Mouse (Mus musculus) right cerebral cortex, postnatal 36 days (tissue): ENCODE results near the gene Apol9b.
"Not testable (repeated sequence)": the region's sequence is repeated elsewhere in the genome, so short reads cannot be mapped to it uniquely, and the experiment has no call there.

Experiments used
- DNase-seq, 2 experiments: peaks; one replicate each; pipeline ENCODE4 v3.0.0; 2022; ENCODE audit warnings: low spot score in 2 of 2, mixed read lengths in 1 of 2

Apol9b gene

DNA sequence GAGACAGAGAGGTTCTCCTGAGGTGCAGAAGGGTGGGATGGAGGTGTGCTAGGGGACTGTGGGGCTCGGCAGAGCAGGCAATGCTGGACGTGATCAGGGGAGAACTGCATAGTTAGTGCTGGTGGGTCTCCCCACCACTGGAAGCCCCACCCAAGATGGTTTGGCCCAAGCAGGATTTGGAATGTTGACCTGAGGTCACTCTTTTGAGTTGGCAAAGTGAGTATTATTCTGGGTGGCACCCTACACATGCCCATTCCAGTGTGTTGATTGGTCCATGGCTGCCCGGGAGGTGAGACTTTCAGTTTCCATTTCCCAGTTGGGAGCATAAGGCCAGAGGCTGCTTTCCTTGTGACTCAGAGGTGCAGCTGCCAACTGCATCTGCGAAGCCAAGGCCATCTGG, at the start of gene Apol9b:
Gene Apol9b (plus strand): TSS at position 301 of the 400 bp plus-strand sequence.
- not testable (repeated sequence) for DNase-seq

DNA sequence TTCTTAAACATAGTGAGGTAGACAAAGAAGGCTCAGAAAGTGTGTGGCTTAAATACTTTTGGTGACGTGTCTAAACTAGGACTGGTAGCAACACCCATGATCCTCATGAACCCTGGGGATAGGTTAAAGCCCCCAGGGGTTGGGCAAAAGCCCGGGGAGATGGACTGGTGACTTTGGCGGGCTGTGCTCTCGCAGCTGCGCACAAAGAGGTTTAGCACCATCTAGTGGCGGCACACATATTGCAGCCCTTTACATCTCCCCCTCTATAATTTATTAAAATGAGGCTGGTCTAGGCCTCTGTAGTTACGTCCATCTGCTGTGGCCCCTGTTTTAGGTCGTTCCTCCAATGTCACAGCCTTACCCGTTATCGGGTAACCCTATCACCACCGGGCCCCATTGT, 44.9 kb upstream of the Apol9b start:
- peak in 1 of 2 experiments; percentile 1 for DNase-seq

DNA sequence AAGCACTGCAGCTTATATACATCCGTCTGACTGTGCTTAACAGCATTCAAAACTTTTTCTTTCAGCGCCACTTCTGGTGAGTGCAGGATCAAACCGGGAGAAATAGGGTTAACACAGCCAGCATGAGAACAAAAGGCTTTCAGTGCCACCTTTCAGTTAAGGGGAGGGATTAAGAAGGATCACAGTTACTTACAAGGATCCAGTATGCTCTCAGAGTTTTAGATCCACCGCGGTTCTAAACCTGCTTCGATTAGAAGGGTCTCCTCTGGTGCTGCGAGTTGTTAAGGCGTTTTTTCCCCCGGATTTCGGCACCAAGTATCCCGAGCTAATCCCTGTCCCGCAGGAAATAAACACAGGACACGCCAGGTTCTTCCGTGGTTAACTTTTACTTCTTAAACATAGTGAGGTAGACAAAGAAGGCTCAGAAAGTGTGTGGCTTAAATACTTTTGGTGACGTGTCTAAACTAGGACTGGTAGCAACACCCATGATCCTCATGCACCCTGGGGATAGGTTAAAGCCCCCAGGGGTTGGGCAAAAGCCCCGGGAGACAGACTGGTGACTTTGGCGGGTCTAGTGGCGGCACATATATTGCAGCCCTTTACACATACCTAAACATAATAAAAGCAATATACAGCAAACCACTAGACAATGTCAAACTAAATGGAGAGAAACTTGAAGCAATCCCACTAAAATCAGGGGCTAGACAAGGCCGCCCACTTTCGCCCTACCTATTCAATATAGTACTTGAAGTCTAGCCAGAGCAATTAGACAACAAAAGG, 37.1 kb upstream of the Apol9b start:
- not testable (repeated sequence) for DNase-seq

DNA sequence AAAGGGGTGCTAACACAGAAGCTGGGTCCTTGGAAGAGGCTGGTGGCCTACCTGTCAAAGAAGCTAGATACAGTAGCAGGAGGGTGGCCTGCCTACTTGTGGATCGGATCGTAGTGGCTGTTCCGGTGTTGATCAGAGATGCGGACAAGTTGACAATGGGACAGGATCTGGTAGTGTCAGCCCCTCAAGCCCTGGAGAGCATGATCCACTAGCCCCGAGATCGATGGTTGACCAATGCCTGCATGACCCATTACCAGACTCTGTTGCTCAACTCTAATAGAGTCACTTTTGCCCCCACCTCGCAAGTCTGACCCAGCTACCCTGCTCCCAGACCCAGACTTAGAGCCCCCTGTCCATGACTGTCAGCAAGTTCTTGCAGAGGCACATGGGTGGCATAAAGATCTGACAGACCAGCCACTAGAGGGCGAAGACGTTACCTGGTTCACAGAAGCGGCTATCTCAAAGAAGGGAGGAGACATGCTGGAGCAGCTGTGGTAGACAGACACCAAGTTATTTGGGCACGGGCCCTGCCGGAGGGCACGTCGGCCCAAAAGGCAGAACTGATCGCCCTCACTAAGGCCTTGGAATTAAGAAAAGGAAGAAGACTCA, 34.0 kb upstream of the Apol9b start:
- DNase-seq: not testable (repeated sequence)

DNA sequence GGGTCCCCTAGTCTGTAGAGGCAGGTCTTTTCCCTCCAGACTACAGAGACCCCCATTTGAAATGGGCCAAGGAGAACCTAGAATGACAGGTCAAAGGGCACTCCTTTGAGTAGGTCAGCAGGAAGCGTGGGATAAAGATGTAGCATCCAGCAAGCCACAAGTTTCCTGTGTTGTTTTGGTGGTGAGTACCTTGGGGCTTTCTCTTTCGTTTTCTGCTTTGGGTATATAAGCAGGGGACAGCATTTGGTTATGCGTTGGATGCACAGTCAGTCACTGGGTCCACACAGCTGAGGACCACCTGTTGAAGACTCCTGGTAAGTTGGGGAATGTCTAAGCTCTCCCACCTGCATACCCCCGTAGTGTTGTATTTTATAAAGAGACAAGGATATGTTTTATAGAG, 30.2 kb upstream of the Apol9b start, which contains the start of gene Apol7e:
Gene Apol7e (plus strand): TSS at position 202 of the 400 bp plus-strand sequence.
- not testable (repeated sequence) for DNase-seq

DNA sequence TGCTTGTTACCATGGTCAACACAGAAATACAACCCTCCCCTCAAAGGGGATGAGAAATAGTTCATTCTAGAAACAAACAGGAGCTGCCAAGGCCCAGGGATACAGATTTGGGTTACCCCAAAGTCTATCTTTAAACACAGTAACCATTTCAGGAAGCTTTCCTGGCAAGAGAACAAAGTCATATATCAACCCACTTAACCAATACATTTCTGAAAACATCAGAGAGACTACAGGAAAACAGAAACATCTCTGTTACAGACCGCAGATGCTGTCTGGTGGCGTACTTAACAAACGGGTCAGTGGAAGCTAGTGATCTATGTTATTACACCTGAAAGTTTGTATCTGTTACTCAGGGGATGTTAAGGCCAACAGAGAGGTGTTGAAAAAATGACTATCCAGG, 23.5 kb upstream of the Apol9b start:
- not testable (repeated sequence) for DNase-seq

DNA sequence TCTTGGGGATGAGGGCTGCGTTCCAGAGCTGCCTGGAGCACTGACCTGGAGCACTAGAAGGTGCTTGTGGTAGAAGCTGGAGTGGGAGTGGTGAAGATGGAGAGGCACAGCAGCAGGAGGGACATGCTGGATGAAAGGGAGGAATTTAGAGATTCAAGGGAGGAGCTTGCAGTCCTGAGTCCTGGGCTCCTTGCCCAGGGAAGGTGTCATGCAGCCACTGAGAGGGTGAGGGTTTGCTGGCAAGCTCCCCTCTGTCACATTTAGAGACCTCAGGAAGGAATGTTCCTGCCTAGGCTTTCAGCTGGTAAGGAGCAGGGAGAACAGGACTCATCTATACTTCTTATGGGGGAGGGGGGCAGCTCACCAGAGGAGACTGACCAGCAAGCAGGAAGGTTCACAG, 19.9 kb upstream of the Apol9b start:
- DNase-seq: not testable (repeated sequence)

DNA sequence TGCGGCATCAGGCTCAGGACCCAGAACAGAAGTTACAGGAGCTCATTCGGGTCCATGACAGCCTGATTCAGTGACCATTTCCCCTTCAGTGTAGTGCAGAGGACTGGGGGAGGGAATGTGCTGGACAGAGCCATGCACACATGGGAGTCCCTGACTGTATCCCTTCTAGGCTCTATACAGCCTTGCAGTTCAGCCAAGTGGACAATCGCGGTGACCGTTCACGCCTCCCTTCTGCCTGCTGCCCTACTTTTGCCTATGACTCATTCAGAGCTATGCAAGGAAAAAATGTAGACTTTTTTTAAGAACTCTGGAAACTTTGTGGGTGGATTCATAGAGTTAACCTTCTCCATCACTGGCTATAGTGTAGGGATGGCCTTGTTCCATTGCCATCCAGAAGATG, 10.6 kb upstream of the Apol9b start:
- not testable (repeated sequence) for DNase-seq

DNA sequence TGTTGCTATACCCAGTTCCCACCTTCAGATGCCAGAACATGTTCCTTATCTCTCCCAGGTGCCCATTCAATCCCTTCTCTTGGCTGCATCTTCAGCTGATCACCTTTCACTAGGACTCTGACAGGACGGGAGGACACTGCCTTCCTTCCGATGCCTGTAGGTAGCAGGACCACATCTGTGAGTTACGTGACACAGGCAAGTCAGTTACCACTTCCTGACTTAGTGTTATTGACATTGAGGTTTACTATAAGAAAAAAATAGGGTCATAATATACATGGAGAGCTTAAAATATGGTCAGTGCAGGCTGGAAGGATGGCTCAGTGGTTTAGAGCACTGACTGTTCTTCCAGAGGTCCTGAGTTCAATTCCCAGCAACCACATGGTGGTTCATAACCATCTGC, 7.3 kb upstream of the Apol9b start:
- not testable (repeated sequence) for DNase-seq

DNA sequence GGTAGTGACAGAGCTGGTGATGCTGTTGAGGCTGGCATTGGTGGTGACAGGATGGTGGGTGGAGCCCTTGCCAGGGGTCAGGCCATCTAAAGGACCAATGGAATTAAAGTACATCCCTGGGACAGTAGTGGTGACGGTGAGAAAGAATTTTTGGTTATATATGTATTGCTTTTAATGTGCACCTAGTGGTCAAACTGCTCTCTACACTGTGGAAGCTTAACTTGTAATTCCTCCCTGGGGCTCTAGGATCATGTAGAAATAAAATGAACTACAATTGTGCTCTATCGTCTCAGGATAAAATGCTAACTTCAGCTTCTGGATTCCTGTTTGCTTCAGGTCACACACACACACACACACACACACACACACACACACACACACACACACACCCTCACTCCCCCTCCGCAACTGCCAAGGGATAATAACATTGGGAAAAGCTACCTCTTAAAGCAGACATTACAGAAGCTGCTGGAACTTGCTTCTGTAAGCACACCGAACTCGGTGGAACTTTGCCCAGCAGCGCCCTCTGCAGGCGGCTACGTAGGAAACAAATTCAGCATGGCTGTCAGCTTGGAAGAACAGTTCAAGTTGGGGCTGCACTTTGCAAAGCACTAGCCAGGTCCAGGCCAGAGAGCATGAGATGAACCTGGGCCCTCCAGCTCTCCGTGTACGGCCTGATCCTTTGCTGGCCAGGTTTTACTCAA, 4.5 kb upstream of the Apol9b start:
- not testable (repeated sequence) for DNase-seq

DNA sequence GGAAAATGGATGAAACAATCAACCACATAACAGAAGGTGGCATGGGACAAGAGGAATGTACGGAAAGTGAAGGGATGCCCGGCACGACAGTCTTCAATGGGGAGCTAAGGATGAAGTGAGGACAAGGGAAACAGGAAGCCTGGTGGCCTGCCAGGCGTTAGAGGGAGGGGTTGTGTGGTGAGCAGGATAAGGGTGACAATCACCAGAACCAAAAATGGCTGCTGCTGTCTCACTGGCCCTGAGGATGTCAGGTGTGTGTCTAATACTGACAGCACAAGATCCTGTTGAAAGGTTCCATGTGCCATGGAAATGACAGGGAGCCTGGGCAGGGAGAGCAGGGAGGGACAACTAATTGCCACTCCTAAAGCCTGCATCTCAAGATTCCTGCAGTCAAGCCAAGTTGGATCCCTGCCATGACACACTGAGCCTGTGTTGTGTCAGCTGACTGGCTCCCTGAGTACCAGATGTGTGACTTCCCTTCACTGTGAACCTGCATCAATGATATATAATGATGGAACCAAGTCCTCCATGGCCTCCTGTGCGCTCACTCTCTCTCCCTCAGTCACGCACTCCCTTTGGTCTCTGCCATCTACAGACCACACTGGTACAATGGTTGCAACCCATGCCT, 3.3 kb upstream of the Apol9b start:
- DNase-seq: not testable (repeated sequence)

DNA sequence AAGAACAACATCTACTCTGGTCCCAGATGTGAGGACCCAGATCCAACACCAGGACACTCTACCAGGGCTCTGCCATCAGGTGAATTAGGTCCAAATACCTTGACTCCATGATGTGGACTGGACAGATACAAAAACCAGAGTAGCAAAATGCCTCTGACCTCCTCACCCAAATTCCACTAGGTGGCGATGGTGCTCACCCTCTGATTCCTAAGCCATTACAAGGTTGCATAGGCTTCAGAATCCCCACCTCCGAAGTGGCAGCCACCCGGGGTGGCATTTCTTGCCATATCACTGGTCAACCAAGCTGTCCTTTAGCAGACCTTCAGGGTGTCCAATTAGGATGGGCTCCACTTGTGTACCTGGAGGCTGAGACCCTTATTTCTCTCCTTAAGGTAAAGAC, 1.7 kb upstream of the Apol9b start:
- DNase-seq: not testable (repeated sequence)

DNA sequence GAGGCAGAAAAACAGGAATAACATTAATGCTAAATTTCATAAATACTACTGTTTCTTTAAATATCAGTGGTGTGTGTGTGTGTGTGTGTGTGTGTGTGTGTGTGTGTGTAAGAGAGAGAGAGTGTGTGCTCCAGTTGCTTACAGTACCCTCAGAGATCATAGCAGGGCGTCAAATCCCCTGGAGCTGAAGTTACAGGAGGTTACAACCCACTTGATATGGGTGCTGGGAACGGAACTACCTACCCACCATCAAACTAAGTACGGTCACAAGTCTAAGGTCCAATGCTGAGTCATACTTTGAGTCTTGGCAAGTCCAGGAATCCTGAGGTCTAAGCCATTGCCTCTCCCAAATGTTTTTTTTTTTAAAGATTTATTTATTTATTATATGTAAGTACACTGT, 1.1 kb upstream of the Apol9b start:
- not testable (repeated sequence) for DNase-seq

DNA sequence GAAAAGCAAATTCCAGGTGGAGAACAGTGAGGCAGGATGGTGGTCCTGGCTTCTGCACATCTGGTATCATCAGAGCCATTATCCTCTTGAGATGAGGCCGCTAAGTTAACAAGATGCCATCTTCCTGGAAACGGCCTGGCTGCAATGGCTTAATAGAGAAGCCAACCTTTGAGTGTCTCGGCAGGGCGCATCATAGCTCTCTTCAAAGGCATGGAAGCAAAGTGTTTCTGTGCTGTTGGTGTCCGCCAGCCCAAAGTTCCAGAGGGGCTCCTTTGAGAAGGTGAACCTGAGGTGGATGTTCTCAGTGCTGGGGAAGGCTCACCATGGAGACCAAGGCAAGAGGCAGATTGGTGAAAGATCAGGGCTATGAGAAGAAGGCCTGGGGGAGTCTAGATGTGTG, 2.8 kb downstream of the Apol9b start:
- DNase-seq: no peak

DNA sequence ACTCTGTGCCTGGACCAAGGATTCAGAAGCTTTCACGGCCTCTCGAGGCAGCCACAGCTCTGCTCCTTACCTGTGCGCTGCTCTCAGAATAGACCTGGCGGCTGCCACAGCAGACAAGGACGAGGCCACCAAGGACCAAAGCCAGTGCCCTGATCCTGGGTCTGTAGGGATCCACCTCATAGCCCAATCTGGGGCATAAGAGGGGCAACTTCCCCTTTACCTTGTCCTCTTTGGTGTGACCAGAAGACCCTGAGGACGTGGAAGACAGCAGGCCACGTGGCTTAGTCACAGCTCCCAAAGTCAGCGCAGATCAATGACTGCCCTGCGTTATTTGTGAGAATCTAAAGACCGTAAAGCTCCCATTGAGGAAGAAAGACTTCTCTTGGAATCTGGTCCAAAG, 4.0 kb downstream of the Apol9b start:
- DNase-seq: not testable (repeated sequence)

DNA sequence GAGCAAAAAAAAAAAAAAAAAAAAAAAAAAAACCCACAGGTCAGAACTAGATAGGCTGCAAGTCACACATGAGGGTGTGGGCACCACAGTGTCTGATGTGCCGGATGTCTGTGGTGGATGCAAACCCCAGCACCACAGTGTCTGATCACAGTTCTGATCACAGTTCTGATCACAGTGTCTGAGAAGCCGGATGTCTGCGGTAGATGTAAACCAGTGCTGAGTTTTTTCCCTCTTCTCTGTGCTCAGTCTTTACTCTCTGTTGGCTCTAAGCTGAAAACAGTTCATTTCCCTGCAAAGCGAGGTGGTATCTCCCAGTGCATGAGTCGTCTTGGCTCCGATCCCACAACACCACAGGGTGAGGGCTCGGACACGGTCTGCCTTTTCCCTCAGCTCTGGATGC, 4.5 kb downstream of the Apol9b start:
- not testable (repeated sequence) for DNase-seq

DNA sequence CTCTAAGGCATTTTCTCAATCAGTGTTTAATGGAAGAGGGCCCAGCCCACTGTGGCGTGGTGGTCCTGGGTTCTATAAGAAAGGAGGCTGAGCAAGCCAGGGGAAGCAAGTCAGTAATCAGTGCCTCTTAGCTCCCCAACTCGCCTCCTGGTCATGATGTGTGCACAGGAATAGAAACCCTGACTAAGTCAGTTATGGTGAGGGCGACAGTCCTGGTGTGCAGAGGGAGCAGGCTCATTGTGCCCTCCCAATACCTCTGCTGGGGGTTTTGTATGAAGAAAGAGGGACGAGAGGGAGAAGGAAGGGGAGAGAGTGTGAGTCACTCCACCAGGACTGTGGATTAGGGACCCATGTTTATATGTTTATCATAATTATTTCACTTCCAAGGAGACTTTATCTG, 5.1 kb downstream of the Apol9b start:
- not testable (repeated sequence) for DNase-seq

DNA sequence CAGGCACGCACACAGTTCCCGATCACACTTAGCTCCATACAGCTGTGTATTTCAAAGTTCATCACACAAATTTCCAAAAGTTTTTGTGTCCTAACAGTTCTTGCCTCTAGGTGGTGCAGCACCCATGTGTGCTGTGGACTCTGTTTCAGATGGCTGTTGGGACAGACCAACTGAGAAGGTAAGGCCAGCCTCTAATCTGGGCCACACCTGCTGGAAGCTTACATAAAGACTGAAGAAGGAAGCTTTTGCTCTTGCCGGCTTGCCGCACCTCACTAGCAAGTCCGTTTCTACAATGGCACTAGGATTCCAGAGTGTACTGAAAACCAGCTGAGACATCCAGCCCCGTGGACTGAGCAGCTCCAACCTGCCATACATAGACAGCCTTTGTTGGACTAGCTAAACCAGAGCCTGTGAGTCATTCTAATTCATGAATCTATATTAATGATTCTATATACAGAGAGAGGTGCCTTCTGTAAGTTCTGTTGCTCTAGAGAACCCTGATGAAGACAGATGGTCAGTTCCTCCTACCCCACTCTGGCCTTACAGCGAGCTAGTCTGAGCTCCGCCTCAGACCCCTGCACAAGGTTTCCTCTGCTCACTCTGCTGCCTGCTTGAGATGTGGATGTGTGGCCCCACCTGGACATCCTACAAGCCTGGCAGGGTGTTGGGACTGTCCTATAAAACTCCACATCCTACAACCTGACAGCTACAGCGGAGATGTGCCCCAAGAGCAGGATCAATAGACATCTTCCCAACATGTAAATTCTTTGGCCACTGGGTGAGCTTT, 11.9 kb downstream of the Apol9b start:
- DNase-seq: no peak

DNA sequence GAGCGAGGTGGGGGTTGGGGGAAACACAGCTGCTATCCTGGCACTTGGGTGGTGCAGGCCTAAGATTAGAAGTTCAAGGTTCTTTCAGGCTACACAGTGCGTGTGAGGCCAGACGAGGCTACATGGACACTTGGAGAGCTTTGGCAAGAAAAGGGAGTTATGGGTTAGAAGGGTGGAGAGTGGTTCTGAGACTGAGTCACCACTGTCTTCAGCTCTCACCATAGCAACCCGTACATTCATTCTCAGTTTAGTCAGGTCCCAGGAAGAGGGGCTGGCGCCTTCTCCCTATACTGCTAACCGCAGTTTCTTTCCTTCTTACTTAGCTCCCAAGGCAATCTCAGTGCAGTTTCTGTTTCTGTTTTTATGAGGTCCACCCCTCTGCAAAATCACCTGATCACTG, 12.7 kb downstream of the Apol9b start:
- not testable (repeated sequence) for DNase-seq

DNA sequence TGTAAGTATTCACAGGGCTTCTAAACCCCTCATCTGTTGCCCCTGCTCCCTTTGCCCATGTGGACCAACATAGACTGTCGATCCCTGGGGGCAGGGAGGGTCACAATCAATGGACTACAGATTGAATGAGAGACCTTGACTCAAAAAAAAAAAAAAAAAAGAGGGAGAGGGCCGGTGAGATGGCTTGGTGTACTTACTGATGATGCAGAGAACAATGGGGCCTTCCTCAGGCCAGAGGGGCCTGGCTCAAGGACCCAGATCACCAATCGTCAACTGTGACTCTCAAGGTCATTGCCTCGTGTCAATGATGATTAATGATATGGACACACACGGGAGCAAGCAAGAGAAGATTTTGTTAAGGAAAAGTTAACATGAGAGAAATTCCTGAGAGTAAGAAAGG, 15.8 kb downstream of the Apol9b start:
- no peak for DNase-seq

DNA sequence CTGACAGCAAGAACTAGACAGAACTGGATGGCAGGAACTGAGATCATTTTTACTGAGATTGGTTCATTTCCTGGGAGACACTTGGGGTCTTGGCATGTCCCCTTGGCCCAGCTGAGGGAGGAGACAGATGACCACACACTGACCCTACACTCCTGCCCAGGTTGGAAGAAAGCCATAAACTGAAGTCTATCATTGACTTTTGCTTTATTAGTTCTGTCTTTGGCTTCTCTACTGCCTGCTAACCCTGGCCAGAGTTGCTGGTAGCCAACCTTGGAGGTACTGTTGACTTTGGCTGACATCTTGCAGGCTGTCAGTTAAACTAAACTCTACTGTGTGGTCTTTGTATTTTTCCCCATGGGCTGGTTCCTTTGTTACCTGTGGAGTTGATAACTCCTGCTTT, 16.2 kb downstream of the Apol9b start:
- no peak for DNase-seq
